Mouse (Mus musculus) testis, adult 2 months (tissue): Measurements from ENCODE around the gene Pla2g4f.

ENCODE experiments used
- CTCF ChIP-seq: fragments of 200-500 bp; IDR thresholded peaks from 2 replicates; pipeline ENCODE4 v1.5.1; 2012; ENCODE audit warnings: low read depth, mild to moderate bottlenecking, inconsistent platforms, low read length, moderate library complexity; ENCODE audit not compliant: control insufficient read depth, insufficient read depth, insufficient replicate concordance
- POLR2A ChIP-seq: fragments of 200-500 bp; IDR thresholded peaks from 2 replicates; pipeline ENCODE4 v1.6.1; 2012; ENCODE audit warnings: low read depth, mild to moderate bottlenecking, inconsistent platforms, low read length, moderate library complexity; ENCODE audit not compliant: control insufficient read depth

DNA sequence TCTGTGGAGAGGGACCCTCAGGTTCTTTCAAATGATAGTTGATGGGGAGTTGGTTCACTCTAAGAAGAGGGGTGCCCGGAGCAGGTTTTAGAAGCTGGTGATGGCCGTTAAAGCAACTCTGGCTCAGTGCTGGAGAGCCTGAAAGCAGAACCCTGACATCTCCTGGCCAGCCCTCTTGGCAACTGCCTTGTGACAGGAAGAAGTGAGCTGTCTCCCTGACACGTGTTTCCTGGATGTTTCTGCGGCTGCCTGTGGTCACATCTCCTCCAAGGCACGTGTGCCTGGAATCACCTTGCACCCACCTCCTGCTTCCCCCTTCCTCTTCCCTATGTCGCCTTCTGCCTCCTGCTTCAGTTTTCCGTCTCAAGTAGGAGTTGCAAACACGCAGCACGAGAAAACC, 34.2 kb upstream of the Pla2g4f start:
- no peak for TF ChIP-seq POLR2A
- no peak for TF ChIP-seq CTCF
